Mouse (Mus musculus) cerebellum, adult 2 months (tissue): Measurements from ENCODE around the gene Fry. TPM values are rescaled to one million over a fixed set of nuclear protein-coding genes. Genes with fewer than 3 reads are reported as not detected.
A peak's percentile ranks its signal among the peaks of the same experiment; 100 is the strongest.

ENCODE experiments used
- DNase-seq, 2 experiments: peaks; one replicate each; pipeline ENCODE4 v3.0.0; 2021
- H3K27ac ChIP-seq: fragments of 200-500 bp; 2 replicates; pipeline ENCODE4 v1.5.1; 2012; ENCODE audit warnings: low read length, control low read depth, inconsistent platforms; ENCODE audit not compliant: insufficient read depth
- H3K27me3 ChIP-seq: fragments of 200-500 bp; 2 replicates; pipeline ENCODE4 v1.6.1; 2012; ENCODE audit warnings: inconsistent platforms, mild to moderate bottlenecking, low read length, moderate library complexity; ENCODE audit not compliant: control insufficient read depth, insufficient read depth
- H3K4me1 ChIP-seq: fragments of 200-500 bp; 2 replicates; pipeline ENCODE4 v1.6.1; 2011; ENCODE audit warnings: low read length; ENCODE audit not compliant: control insufficient read depth, insufficient read depth
- H3K4me3 ChIP-seq: fragments of 200-500 bp; replicated peaks from 2 replicates; pipeline ENCODE3; 2011; ENCODE audit warnings: mild to moderate bottlenecking, low read depth, low read length, control low read depth; ENCODE audit not compliant: insufficient read depth
- CTCF ChIP-seq: fragments of 200-500 bp; IDR thresholded peaks from 2 replicates; pipeline ENCODE4 v1.5.1; 2011; ENCODE audit warnings: low read depth, mild to moderate bottlenecking, control low read depth, low read length, moderate library complexity, borderline replicate concordance; ENCODE audit not compliant: insufficient read depth
- POLR2A ChIP-seq: fragments of 200-500 bp; IDR thresholded peaks from 2 replicates; pipeline ENCODE4 v1.6.1; 2011; ENCODE audit warnings: low read length, control low read depth, borderline replicate concordance; ENCODE audit not compliant: insufficient read depth
- WGBS: fragments of 180-500 bp; shearing (Covaris S2); methylation state at CpG from one replicate; pipeline ENCODE4 v1.1.7; 2018; 5-methylcytosine and 5-hydroxymethylcytosine counted together
- polyA plus RNA-seq: library from polyadenylated mRNA; depleted of rRNA; stranded (reverse); fragments of >200 nt; gene quantifications from 2 replicates; pipeline ENCODE4 v1.2.3, GENCODE M21; 2012

Fry gene
- polyA plus RNA-seq, 1 experiment, result 92.2 TPM

- 93% methylated on average over 12 of the region's 12 CpGs for WGBS
- no peak overlapping the region for H3K4me3 ChIP-seq
- DNase-seq, result no peak
- no peaks in the 10 kb centered on the region for H3K27me3 ChIP-seq
- no peak overlapping the region for H3K27ac ChIP-seq
- TF ChIP-seq POLR2A (no peak), CTCF (no peak)
- H3K4me1 ChIP-seq, result 0 out of 2 replicates have a peak, but pooled peaks cover 2% of the 10 kb centered on the region
These were observed 19.7 kb upstream of the Fry start for GRCm38 (mm10) chr5:150098754-150099153.

GRCm38 (mm10) chr5:150101789-150102188 lies 16.7 kb upstream of the Fry start:
- H3K27me3 ChIP-seq, result no peaks in the 10 kb centered on the region
- WGBS, result 50% methylated on average over 11 of the region's 11 CpGs
- no peak for DNase-seq
- no peak overlapping the region for H3K4me3 ChIP-seq
- no peak for TF ChIP-seq POLR2A
- no peak for TF ChIP-seq CTCF
- H3K4me1 ChIP-seq, result 0 out of 2 replicates have a peak, but pooled peaks cover 2% of the 10 kb centered on the region
- no peak overlapping the region for H3K27ac ChIP-seq

GRCm38 (mm10) chr5:150106358-150106757 lies 12.1 kb upstream of the Fry start:
- no peak for TF ChIP-seq POLR2A
- TF ChIP-seq CTCF, result no peak
- Histone ChIP-seq H3K4me1 (0 out of 2 replicates have a peak, but pooled peaks cover 2% of the 10 kb centered on the region), H3K27ac (no peak overlapping the region), H3K27me3 (no peaks in the 10 kb centered on the region), H3K4me3 (no peak overlapping the region)
- WGBS, result 89% methylated on average over 7 of the region's 7 CpGs
- no peak for DNase-seq

GRCm38 (mm10) chr5:150111236-150111635 lies 7.2 kb upstream of the Fry start:
- 48% methylated on average over 8 of the region's 8 CpGs for WGBS
- Histone ChIP-seq H3K4me1 (no peaks in the 10 kb centered on the region), H3K27me3 (no peaks in the 10 kb centered on the region), H3K4me3 (no peak overlapping the region), H3K27ac (no peak overlapping the region)
- TF ChIP-seq CTCF (no peak), POLR2A (no peak)
- no peak for DNase-seq

- no peak for DNase-seq
- WGBS, result 86% methylated on average over 7 of the region's 7 CpGs
- TF ChIP-seq CTCF, result 0 out of 2 replicates have a peak, but pooled peaks have one; percentile 32
- TF ChIP-seq POLR2A, result no peak
- H3K4me3 ChIP-seq, result no peak overlapping the region
- H3K27me3 ChIP-seq, result no peaks in the 10 kb centered on the region
- H3K27ac ChIP-seq, result no peak overlapping the region
- no peaks in the 10 kb centered on the region for H3K4me1 ChIP-seq
These were observed 4.4 kb upstream of the Fry start for GRCm38 (mm10) chr5:150114007-150114406.

- no peak overlapping the region for H3K4me3 ChIP-seq
- no peak overlapping the region for H3K27ac ChIP-seq
- H3K27me3 ChIP-seq, result no peaks in the 10 kb centered on the region
- WGBS, result 86% methylated on average over 4 of the region's 4 CpGs
- TF ChIP-seq POLR2A, result no peak
- no peak for TF ChIP-seq CTCF
- H3K4me1 ChIP-seq, result no peaks in the 10 kb centered on the region
- no peak for DNase-seq
These were observed 3.7 kb upstream of the Fry start for GRCm38 (mm10) chr5:150114778-150115177.

- H3K27ac ChIP-seq, result no peak overlapping the region
- no peak for DNase-seq
- no peak for TF ChIP-seq CTCF
- no peak for TF ChIP-seq POLR2A
- no peaks in the 10 kb centered on the region for H3K27me3 ChIP-seq
- WGBS, result 27% methylated on average over 16 of the region's 16 CpGs
- peaks cover 2% of the 10 kb centered on the region; the same call in 1 of the 2 replicates for H3K4me1 ChIP-seq
- H3K4me3 ChIP-seq, result no peak overlapping the region
These were observed 3.0 kb upstream of the Fry start for GRCm38 (mm10) chr5:150115271-150116092.
